Mouse (Mus musculus) liver, embryonic 14.5 days (tissue): ENCODE data around the gene Phex. TPM values are rescaled to one million over a fixed set of nuclear protein-coding genes. Genes with fewer than 3 reads are reported as not detected.

ENCODE experiments used
- ATAC-seq: fragments of 200-750 bp; cut with Nextera tagmentation; 2 replicates; pipeline ENCODE4 v1.8.0; 2017; ENCODE audit warnings: moderate number of reproducible peaks, mild to moderate bottlenecking, moderate library complexity; ENCODE audit not compliant: insufficient read depth
- DNase-seq, 3 experiments: peaks; one replicate each; pipeline ENCODE4 v3.0.0-alpha.2; 2012 to 2013; ENCODE audit warnings: low read depth in 3 of 3, low spot score in 3 of 3
- H3K27ac ChIP-seq: fragments of 300-500 bp; sonication (generic); 2 replicates; pipeline ENCODE4 v1.5.1; 2014; ENCODE audit warnings: moderate library complexity, mild to moderate bottlenecking, control low read depth, inconsistent platforms
- H3K27me3 ChIP-seq: fragments of 300-500 bp; sonication (generic); 2 replicates; pipeline ENCODE4 v1.6.1; 2014; ENCODE audit warnings: mild to moderate bottlenecking, low read length, moderate library complexity; ENCODE audit not compliant: control insufficient read depth, insufficient read depth
- H3K36me3 ChIP-seq: fragments of 300-500 bp; sonication (generic); replicated peaks from 2 replicates; pipeline ENCODE4 v1.6.1; 2014; ENCODE audit warnings: low read depth; ENCODE audit not compliant: control insufficient read depth, insufficient read depth
- H3K4me1 ChIP-seq, 2 experiments: fragments of 200-500 bp in 1 of 2; fragments of 300-500 bp in 1 of 2; sonication (generic) in 1 of 2; replicated peaks; 2 replicates each; pipeline ENCODE4 v1.6.1; 2012 to 2014; ENCODE audit warnings: antibody characterized with exemption in 1 of 2, inconsistent platforms in 1 of 2, low read length in 1 of 2; ENCODE audit not compliant: control insufficient read depth in 2 of 2, insufficient read depth in 2 of 2
- H3K4me2 ChIP-seq: fragments of 300-500 bp; sonication (generic); 2 replicates; pipeline ENCODE4 v1.6.1; 2014; ENCODE audit warnings: low read depth, mild to moderate bottlenecking, control low read depth, moderate library complexity
- H3K4me3 ChIP-seq, 2 experiments: fragments of 200-500 bp in 1 of 2; fragments of 300-500 bp in 1 of 2; sonication (generic) in 1 of 2; 2 replicates each; pipeline ENCODE4 v1.5.1; 2012 to 2014; ENCODE audit warnings: low read depth in 2 of 2, low read length in 2 of 2, mild to moderate bottlenecking in 2 of 2, control low read depth in 1 of 2, inconsistent platforms in 1 of 2, moderate library complexity in 1 of 2; ENCODE audit not compliant: insufficient read depth in 1 of 2
- H3K9ac ChIP-seq: fragments of 300-500 bp; sonication (generic); replicated peaks from 2 replicates; pipeline ENCODE4 v1.6.1; 2014; ENCODE audit warnings: mild to moderate bottlenecking, control low read depth, moderate library complexity
- H3K9me3 ChIP-seq: fragments of 300-500 bp; sonication (generic); 2 replicates; pipeline ENCODE4 v1.6.1; 2016; ENCODE audit warnings: low read length, mixed read lengths; ENCODE audit not compliant: control insufficient read depth
- CTCF ChIP-seq: IDR thresholded peaks from 2 replicates; pipeline ENCODE4 v1.5.1; 2016; ENCODE audit warnings: antibody characterized with exemption, low read depth, control low read depth
- EP300 ChIP-seq: IDR thresholded peaks from 2 replicates; pipeline ENCODE4 v1.6.1; 2016; ENCODE audit warnings: antibody characterized with exemption, low read depth
- WGBS: fragments of 180-500 bp; shearing (Covaris S2); extraction: QIAGEN DNeasy Blood & Tissue Kit; methylation state at CpG from one replicate; pipeline ENCODE4 v1.1.7; 2014; ENCODE audit not compliant: insufficient replicate concordance; 5-methylcytosine and 5-hydroxymethylcytosine counted together
- polyA plus RNA-seq, 2 experiments: library from polyadenylated mRNA; depleted of rRNA in 1 of 2; stranded (reverse) in 1 of 2; unstranded in 1 of 2; fragments of >200 nt; fragmentation: Nextera tagmentation in 1 of 2; extraction: Ambion mirVana in 1 of 2; gene quantifications; 2 replicates each; pipeline versions ENCODE4 v1.2.1 to v1.2.3; 2012 to 2014

The Phex gene
- polyA plus RNA-seq, 2 experiments: 0.01 TPM; not detected in 1

- no peak for ATAC-seq
- no peaks in the 10 kb centered on the region for H3K36me3 ChIP-seq
- no peak for DNase-seq
- no peaks in the 10 kb centered on the region for H3K27me3 ChIP-seq
- no peak overlapping the region for H3K27ac ChIP-seq
- TF ChIP-seq EP300 (no peak), CTCF (no peak)
- WGBS: 67% methylated on average over 3 of the region's 3 CpGs
- no peak overlapping the region for H3K9ac ChIP-seq
- no peaks in the 10 kb centered on the region for H3K9me3 ChIP-seq
- no peak overlapping the region for H3K4me3 ChIP-seq
- H3K4me2 ChIP-seq: no peak overlapping the region
- no peaks in the 10 kb centered on the region for H3K4me1 ChIP-seq
These were observed 26.7 kb downstream of the Phex start for GRCm38 (mm10) chrX:157388419-157388818.

- TF ChIP-seq CTCF: no peak
- no peak for TF ChIP-seq EP300
- no peak for DNase-seq
- no peaks in the 10 kb centered on the region for H3K27me3 ChIP-seq
- no peaks in the 10 kb centered on the region for H3K36me3 ChIP-seq
- no peak overlapping the region for H3K4me2 ChIP-seq
- no peak for ATAC-seq
- no peaks in the 10 kb centered on the region for H3K4me1 ChIP-seq
- H3K27ac ChIP-seq: no peak overlapping the region
- H3K9me3 ChIP-seq: no peaks in the 10 kb centered on the region
- no peak overlapping the region for H3K9ac ChIP-seq
- 69% methylated on average over 5 of the region's 5 CpGs for WGBS
- no peak overlapping the region for H3K4me3 ChIP-seq
These were observed 28.1 kb downstream of the Phex start for GRCm38 (mm10) chrX:157387025-157387424.

GRCm38 (mm10) chrX:157378822-157379221, 36.3 kb downstream of the Phex start:
- ATAC-seq (no peak), DNase-seq (no peak)
- H3K27ac ChIP-seq: no peak overlapping the region
- WGBS: 43% methylated on average over 10 of the region's 10 CpGs
- no peak for TF ChIP-seq EP300
- no peak for TF ChIP-seq CTCF
- H3K4me1 ChIP-seq: no peaks in the 10 kb centered on the region
- H3K4me2 ChIP-seq: no peak overlapping the region
- no peaks in the 10 kb centered on the region for H3K36me3 ChIP-seq
- H3K4me3 ChIP-seq: no peak overlapping the region
- no peaks in the 10 kb centered on the region for H3K27me3 ChIP-seq
- H3K9ac ChIP-seq: no peak overlapping the region
- H3K9me3 ChIP-seq: no peaks in the 10 kb centered on the region

- Histone ChIP-seq H3K4me1 (no peaks in the 10 kb centered on the region), H3K4me3 (no peak overlapping the region), H3K36me3 (no peaks in the 10 kb centered on the region), H3K9me3 (no peaks in the 10 kb centered on the region), H3K4me2 (no peak overlapping the region), H3K9ac (no peak overlapping the region), H3K27me3 (no peaks in the 10 kb centered on the region), H3K27ac (no peak overlapping the region)
- 31% methylated on average over 1 of the region's 1 CpGs for WGBS
- ATAC-seq (no peak), DNase-seq (no peak)
- TF ChIP-seq CTCF: no peak
- no peak for TF ChIP-seq EP300
These were observed 37.7 kb downstream of the Phex start for GRCm38 (mm10) chrX:157377456-157377855.

- no peak for TF ChIP-seq EP300
- no peak; the same call in 1 of the 2 replicates for TF ChIP-seq CTCF
- no peak overlapping the region for H3K4me3 ChIP-seq
- no peaks in the 10 kb centered on the region for H3K36me3 ChIP-seq
- H3K9me3 ChIP-seq: no peaks in the 10 kb centered on the region
- H3K4me2 ChIP-seq: no peak overlapping the region
- H3K9ac ChIP-seq: no peak overlapping the region
- DNase-seq (no peak), ATAC-seq (no peak)
- no peaks in the 10 kb centered on the region for H3K27me3 ChIP-seq
- WGBS: 47% methylated on average over 3 of the region's 3 CpGs
- H3K4me1 ChIP-seq: no peaks in the 10 kb centered on the region
- H3K27ac ChIP-seq: no peak overlapping the region
These were observed 41.2 kb downstream of the Phex start for GRCm38 (mm10) chrX:157373873-157374272.

GRCm38 (mm10) chrX:157369166-157369565, 45.9 kb downstream of the Phex start:
- Histone ChIP-seq H3K27ac (no peak overlapping the region), H3K9me3 (no peaks in the 10 kb centered on the region), H3K4me1 (no peaks in the 10 kb centered on the region), H3K4me3 (no peak overlapping the region), H3K4me2 (no peak overlapping the region), H3K36me3 (no peaks in the 10 kb centered on the region), H3K9ac (no peak overlapping the region), H3K27me3 (no peaks in the 10 kb centered on the region)
- ATAC-seq (no peak), DNase-seq (no peak)
- TF ChIP-seq CTCF (no peak), EP300 (no peak)
